Mouse (Mus musculus) ES-Bruce4 (cell line): ENCODE results near the gene Rxfp4. TPM values are rescaled to one million over a fixed set of nuclear protein-coding genes. Genes with fewer than 3 reads are reported as not detected.

Experiments used
- H3K27ac ChIP-seq: 2 replicates; pipeline ENCODE4 v1.5.1; 2012; ENCODE audit warnings: low read length, inconsistent platforms; ENCODE audit not compliant: insufficient read depth
- H3K27me3 ChIP-seq: 2 replicates; pipeline ENCODE4 v1.6.1; 2012; ENCODE audit warnings: mild to moderate bottlenecking, low read length, inconsistent platforms; ENCODE audit not compliant: control insufficient read depth, poor library complexity, insufficient read depth, severe bottlenecking
- H3K36me3 ChIP-seq: 2 replicates; pipeline ENCODE4 v1.6.1; 2012; ENCODE audit warnings: inconsistent platforms, mild to moderate bottlenecking, low read length, moderate library complexity; ENCODE audit not compliant: control insufficient read depth, poor library complexity, insufficient read depth, severe bottlenecking
- H3K4me1 ChIP-seq: one replicate; pipeline ENCODE4 v1.8.1; 2011; ENCODE audit warnings: low read length; ENCODE audit not compliant: control insufficient read depth, insufficient read depth
- H3K4me3 ChIP-seq: 2 replicates; pipeline ENCODE4 v1.5.1; 2011; ENCODE audit warnings: low read depth, mild to moderate bottlenecking, low read length
- H3K9ac ChIP-seq: 2 replicates; pipeline ENCODE4 v1.6.1; 2012; ENCODE audit warnings: low read depth, mild to moderate bottlenecking, inconsistent platforms; ENCODE audit not compliant: poor library complexity, severe bottlenecking
- H3K9me3 ChIP-seq: replicated peaks from 2 replicates; pipeline ENCODE4 v1.6.1; 2012; ENCODE audit warnings: mild to moderate bottlenecking, low read length, inconsistent platforms; ENCODE audit not compliant: control insufficient read depth, poor library complexity, insufficient read depth, severe bottlenecking
- CTCF ChIP-seq: IDR thresholded peaks from one replicate; pipeline ENCODE4 v1.8.1; 2011; ENCODE audit warnings: low read depth, low read length
- EP300 ChIP-seq: IDR thresholded peaks from 2 replicates; pipeline ENCODE4 v1.6.1; 2011; ENCODE audit warnings: low read depth, low read length; ENCODE audit not compliant: insufficient read depth
- POLR2A ChIP-seq: IDR thresholded peaks from one replicate; pipeline ENCODE4 v1.8.1; 2011; ENCODE audit warnings: low read length; ENCODE audit not compliant: insufficient read depth
- polyA plus RNA-seq: library from polyadenylated mRNA; stranded (reverse); fragments of >200 nt; gene quantifications from 2 replicates; pipeline ENCODE4 v1.2.4, GENCODE M21; 2011; ENCODE audit warnings: low read depth; ENCODE audit not compliant: missing spikeins, insufficient read depth, insufficient read length

Gene Rxfp4
- polyA plus RNA-seq, 1 experiment = not detected

- TF ChIP-seq POLR2A = no peak
- TF ChIP-seq CTCF = no peak
- peak; percentile 84 for TF ChIP-seq EP300
- Histone ChIP-seq H3K4me3 (no peak overlapping the region), H3K27ac (peak overlapping the region; percentile 71), H3K9me3 (no peaks in the 10 kb centered on the region), H3K9ac (no peak overlapping the region; the same call in 1 of the 2 replicates), H3K4me1 (peaks cover 7% of the 10 kb centered on the region), H3K27me3 (no peaks in the 10 kb centered on the region), H3K36me3 (peaks cover 25% of the 10 kb centered on the region)
Measured at GRCm38 (mm10) chr3:88643078-88643477, 9.9 kb downstream of the Rxfp4 start.

- Histone ChIP-seq H3K4me3 (no peak overlapping the region), H3K9ac (no peak overlapping the region), H3K4me1 (peaks cover 1% of the 10 kb centered on the region), H3K9me3 (no peaks in the 10 kb centered on the region), H3K27me3 (no peaks in the 10 kb centered on the region), H3K27ac (no peak overlapping the region), H3K36me3 (peaks cover 28% of the 10 kb centered on the region)
- TF ChIP-seq CTCF (peak; percentile 23), POLR2A (no peak), EP300 (no peak)
Measured at GRCm38 (mm10) chr3:88640676-88641075, 12.3 kb downstream of the Rxfp4 start.

GRCm38 (mm10) chr3:88639239-88639638 is 13.7 kb downstream of the Rxfp4 start:
- no peak overlapping the region for H3K4me3 ChIP-seq
- no peaks in the 10 kb centered on the region for H3K4me1 ChIP-seq
- TF ChIP-seq POLR2A (no peak), EP300 (no peak), CTCF (no peak)
- no peaks in the 10 kb centered on the region for H3K27me3 ChIP-seq
- H3K9me3 ChIP-seq = no peaks in the 10 kb centered on the region
- no peak overlapping the region for H3K9ac ChIP-seq
- peaks cover 41% of the 10 kb centered on the region for H3K36me3 ChIP-seq
- no peak overlapping the region for H3K27ac ChIP-seq

- Histone ChIP-seq H3K9me3 (no peaks in the 10 kb centered on the region), H3K27me3 (no peaks in the 10 kb centered on the region), H3K27ac (no peak overlapping the region), H3K36me3 (peaks cover 51% of the 10 kb centered on the region), H3K4me3 (no peak overlapping the region), H3K9ac (no peak overlapping the region), H3K4me1 (no peaks in the 10 kb centered on the region)
- TF ChIP-seq EP300 (no peak), CTCF (no peak), POLR2A (no peak)
Measured at GRCm38 (mm10) chr3:88637134-88637533, 15.8 kb downstream of the Rxfp4 start.

- H3K36me3 ChIP-seq = peaks cover 56% of the 10 kb centered on the region
- no peak overlapping the region for H3K27ac ChIP-seq
- no peak overlapping the region for H3K9ac ChIP-seq
- no peak overlapping the region for H3K4me3 ChIP-seq
- TF ChIP-seq POLR2A (no peak), EP300 (no peak), CTCF (no peak)
- no peaks in the 10 kb centered on the region for H3K4me1 ChIP-seq
- H3K9me3 ChIP-seq = no peaks in the 10 kb centered on the region
- no peaks in the 10 kb centered on the region for H3K27me3 ChIP-seq
Measured at GRCm38 (mm10) chr3:88636555-88636986, 16.4 kb downstream of the Rxfp4 start.

- no peak overlapping the region for H3K27ac ChIP-seq
- H3K4me1 ChIP-seq = no peaks in the 10 kb centered on the region
- no peaks in the 10 kb centered on the region for H3K27me3 ChIP-seq
- H3K36me3 ChIP-seq = peaks cover 56% of the 10 kb centered on the region
- H3K4me3 ChIP-seq = no peak overlapping the region
- H3K9ac ChIP-seq = no peak overlapping the region
- no peak for TF ChIP-seq CTCF
- no peaks in the 10 kb centered on the region for H3K9me3 ChIP-seq
Measured at GRCm38 (mm10) chr3:88635506-88636275, 17.3 kb downstream of the Rxfp4 start.
